Mouse (Mus musculus): ENCODE data around the gene Tex12. TPM values are rescaled to one million over a fixed set of nuclear protein-coding genes. Genes with fewer than 3 reads are reported as not detected.

Gene Tex12
- not detected in 2 replicates for total RNA-seq (2015; ENCODE audit: low replicate concordance)
- total RNA-seq (2017; ENCODE audit: low replicate concordance): not detected in 2 replicates

GRCm38 (mm10) chr9:50561145-50561917 is at the start of gene Tex12:
Gene Tex12, minus strand, starts transcription at chr9:50561325.
- ATAC-seq (replicated peaks; ENCODE audit: low FRiP score, poor library complexity, severe bottlenecking): no peak

- ATAC-seq (replicated peaks; ENCODE audit: low FRiP score, poor library complexity, severe bottlenecking): peak; percentile 34
Observed at GRCm38 (mm10) chr9:50604338-50604737, 43.2 kb upstream of the Tex12 start.

- peak; percentile 79 for ATAC-seq (replicated peaks; ENCODE audit: low FRiP score, poor library complexity, severe bottlenecking)
Observed at GRCm38 (mm10) chr9:50603998-50604324, 42.8 kb upstream of the Tex12 start.

- peak; percentile 97 for ATAC-seq (replicated peaks; ENCODE audit: low FRiP score, poor library complexity, severe bottlenecking)
Observed at GRCm38 (mm10) chr9:50603189-50603997, 42.3 kb upstream of the Tex12 start, which contains the start of the genes Sdhd and Timm8b. Gene Sdhd, minus strand, starts transcription at chr9:50603812. Gene Timm8b, plus strand, starts transcription at chr9:50603910.

GRCm38 (mm10) chr9:50602055-50602845 is 41.1 kb upstream of the Tex12 start:
- ATAC-seq (replicated peaks; ENCODE audit: low FRiP score, poor library complexity, severe bottlenecking): no peak

GRCm38 (mm10) chr9:50601536-50601935 is 40.4 kb upstream of the Tex12 start:
- no peak for ATAC-seq (replicated peaks; ENCODE audit: low FRiP score, poor library complexity, severe bottlenecking)

- ATAC-seq (replicated peaks; ENCODE audit: low FRiP score, poor library complexity, severe bottlenecking): no peak
Observed at GRCm38 (mm10) chr9:50596973-50597372, 35.8 kb upstream of the Tex12 start.

GRCm38 (mm10) chr9:50594794-50595417 is 33.8 kb upstream of the Tex12 start:
- ATAC-seq (replicated peaks; ENCODE audit: low FRiP score, poor library complexity, severe bottlenecking): no peak

GRCm38 (mm10) chr9:50593544-50593943 is 32.4 kb upstream of the Tex12 start:
- peak; percentile 79 for ATAC-seq (replicated peaks; ENCODE audit: low FRiP score, poor library complexity, severe bottlenecking)

- ATAC-seq (replicated peaks; ENCODE audit: low FRiP score, poor library complexity, severe bottlenecking): no peak
Observed at GRCm38 (mm10) chr9:50592955-50593354, 31.8 kb upstream of the Tex12 start.

GRCm38 (mm10) chr9:50590856-50591518 is 29.9 kb upstream of the Tex12 start:
- no peak for ATAC-seq (replicated peaks; ENCODE audit: low FRiP score, poor library complexity, severe bottlenecking)

GRCm38 (mm10) chr9:50586955-50587354 is 25.8 kb upstream of the Tex12 start:
- no peak for ATAC-seq (replicated peaks; ENCODE audit: low FRiP score, poor library complexity, severe bottlenecking)

- ATAC-seq (replicated peaks; ENCODE audit: low FRiP score, poor library complexity, severe bottlenecking): no peak
Observed at GRCm38 (mm10) chr9:50585145-50585818, 24.2 kb upstream of the Tex12 start.

GRCm38 (mm10) chr9:50580370-50580769 is 19.2 kb upstream of the Tex12 start:
- no peak for ATAC-seq (replicated peaks; ENCODE audit: low FRiP score, poor library complexity, severe bottlenecking)

- ATAC-seq (replicated peaks; ENCODE audit: low FRiP score, poor library complexity, severe bottlenecking): no peak
Observed at GRCm38 (mm10) chr9:50569599-50570525, 8.7 kb upstream of the Tex12 start.

GRCm38 (mm10) chr9:50567881-50568280 is 6.8 kb upstream of the Tex12 start:
- no peak for ATAC-seq (replicated peaks; ENCODE audit: low FRiP score, poor library complexity, severe bottlenecking)

- no peak for ATAC-seq (replicated peaks; ENCODE audit: low FRiP score, poor library complexity, severe bottlenecking)
Observed at GRCm38 (mm10) chr9:50567372-50567771, 6.2 kb upstream of the Tex12 start.

GRCm38 (mm10) chr9:50565940-50566339 is 4.8 kb upstream of the Tex12 start:
- no peak for ATAC-seq (replicated peaks; ENCODE audit: low FRiP score, poor library complexity, severe bottlenecking)
